Mouse (Mus musculus) T-helper 2 cell (primary cell): ENCODE measurements at regions not wholly inside any gene's neighbourhood (a gene's known extent, or its start where the extent isn't known, plus 50 kb on each side); places are given as distances from the start of the nearest gene placed in this dataset.

Experiments used
- in situ Hi-C: fragments of 300-600 bp; cut with MboI, MseI; formaldehyde crosslinking; loops from one replicate; pipeline ENCODE4 v1.15.1; 2025; ENCODE audit warnings: high pct_unique_total_duplicates

DNA sequence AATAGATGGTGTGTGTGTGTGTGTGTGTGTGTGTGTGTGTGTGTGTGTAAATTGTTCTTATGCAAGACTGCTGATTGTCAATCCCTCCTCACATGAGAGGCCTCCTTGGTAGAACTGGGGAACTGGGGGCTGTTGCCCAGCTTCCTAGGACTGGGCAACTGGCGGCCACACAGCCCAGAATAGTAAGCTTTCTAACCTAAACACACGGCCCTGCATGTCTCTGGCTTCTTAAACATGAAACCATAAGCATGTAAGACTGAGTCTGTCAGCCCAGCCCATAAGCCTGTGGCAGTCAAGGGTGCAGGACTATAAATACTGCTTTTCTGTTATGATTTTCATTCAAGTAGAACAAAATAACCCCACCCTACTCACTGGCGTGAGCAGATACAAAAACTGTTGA is 60.7 kb downstream of the Ifng start:
- in situ Hi-C loops = no loop called here

DNA sequence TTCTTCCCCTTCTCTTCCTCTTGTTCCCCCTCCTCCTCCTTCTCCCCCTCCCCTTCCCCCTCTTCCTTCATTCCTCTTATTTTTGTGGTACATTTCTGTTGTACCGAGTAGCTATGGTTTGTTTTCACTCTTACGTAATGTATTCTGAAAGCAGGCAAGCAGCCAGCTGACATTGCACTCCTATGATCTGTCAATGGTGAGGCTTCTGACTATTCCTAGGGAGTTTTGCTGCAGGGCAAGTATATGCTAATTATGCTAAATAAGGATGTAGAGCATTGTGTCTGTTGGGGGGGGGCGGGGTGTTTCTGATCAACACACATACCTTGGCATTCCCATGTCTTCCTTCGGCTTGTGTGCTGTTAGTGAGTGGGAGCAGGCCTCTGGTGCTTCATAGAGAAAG is 64.0 kb downstream of the Ifng start:
- in situ Hi-C loops = no loop called here

DNA sequence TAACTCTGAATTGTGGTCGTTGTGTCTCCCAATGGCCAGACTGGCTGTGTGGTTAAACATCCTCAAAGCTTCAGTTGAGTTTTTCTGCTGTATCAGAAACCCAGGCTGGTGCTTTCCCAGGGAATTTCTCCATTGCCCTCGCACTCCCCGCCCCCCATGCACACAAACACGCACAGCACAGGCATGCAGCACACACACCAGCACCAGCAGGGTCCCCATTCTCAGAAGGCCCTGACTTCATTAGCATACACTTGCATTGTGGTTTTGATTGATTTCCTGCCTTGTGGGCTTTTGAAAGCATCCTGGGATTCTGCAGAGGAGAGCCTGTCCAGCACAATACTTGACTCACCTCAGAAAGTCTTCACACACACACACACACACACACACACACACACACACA is 65.3 kb downstream of the Ifng start:
- in situ Hi-C loops = no loop called here

DNA sequence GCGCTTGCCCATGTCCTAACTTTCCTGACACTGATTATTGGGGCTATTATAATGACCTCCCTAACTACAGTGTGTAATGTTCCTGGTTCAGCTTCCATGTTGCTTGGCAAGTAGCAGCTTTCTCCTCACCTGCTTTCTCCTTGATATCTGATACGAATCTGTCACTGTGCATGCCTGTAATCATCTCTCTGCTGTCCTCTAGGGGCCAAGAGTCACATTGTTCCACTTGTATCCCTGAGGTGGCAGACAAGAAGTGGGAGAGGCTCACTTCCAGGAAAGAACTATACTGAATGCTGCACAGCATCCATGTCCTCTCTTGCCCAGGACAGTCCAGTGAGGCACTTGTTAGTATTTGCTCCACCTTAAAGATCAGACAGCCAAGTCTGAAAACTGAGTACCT is 66.8 kb downstream of the Ifng start:
- in situ Hi-C loops = no loop called here

DNA sequence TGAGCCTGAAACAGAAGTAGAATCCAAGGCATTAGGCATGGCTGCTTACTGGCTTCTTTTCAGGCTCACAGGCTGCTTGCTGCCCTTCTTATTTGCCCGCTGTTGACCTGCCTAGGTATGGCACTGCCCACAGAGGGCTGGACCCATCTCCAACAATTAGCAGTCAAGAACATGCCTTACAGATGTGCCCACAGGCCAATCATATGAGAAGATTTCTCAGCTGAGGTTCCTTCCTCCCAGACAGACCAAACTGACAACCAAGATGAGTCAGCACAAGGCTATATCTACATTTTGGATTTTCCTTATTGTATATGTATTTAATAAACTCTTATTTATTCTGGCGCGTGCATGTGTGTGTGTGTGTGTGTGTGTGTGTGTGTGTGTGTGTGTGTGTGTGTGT is 76.0 kb downstream of the Ifng start:
- in situ Hi-C loops = loop anchor here (10.0 kb wide), 1 partner anchor 472 kb away; no protein-coding TSS in a partner anchor

DNA sequence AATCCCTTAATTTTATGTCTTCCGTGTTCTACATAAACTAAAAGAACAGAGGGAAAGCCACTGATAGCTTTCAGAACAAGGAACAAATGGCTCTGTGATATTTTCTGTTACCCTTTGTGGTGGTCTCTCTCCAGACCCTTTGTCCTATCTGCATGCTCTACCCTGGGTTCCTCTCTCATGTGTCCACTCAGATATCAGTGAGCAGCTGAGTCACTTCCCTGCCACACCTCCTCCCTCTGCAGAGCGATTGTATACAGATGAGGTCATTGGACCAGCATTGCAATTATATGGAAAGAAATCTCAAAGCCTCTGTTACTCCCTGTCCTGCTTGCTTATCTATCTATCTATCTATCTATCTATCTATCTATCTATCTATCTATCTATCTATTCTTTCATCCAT is 77.1 kb downstream of the Ifng start:
- in situ Hi-C loops = loop anchor here (10.0 kb wide), 1 partner anchor 473 kb away; no protein-coding TSS in a partner anchor

DNA sequence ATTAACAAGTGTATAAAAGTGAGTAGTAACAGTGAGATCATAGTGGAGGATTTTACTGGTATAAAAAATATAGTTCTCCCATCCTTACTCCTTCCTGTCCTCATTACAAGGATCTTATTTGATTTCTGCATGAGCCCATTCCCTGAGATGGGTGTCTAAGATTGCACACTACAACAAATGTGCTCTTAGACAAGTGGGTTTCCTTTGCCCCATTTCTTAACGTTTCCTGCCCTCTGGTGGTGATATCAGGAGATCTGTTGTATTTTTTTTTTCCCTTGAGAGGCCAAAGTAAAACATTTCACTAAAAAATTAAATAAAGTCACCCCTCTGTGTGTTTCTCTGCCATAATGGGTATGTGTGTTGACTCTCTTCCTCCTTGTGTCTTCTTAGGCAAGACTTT is 105.1 kb downstream of the Ifng start:
- in situ Hi-C loops = no loop called here

DNA sequence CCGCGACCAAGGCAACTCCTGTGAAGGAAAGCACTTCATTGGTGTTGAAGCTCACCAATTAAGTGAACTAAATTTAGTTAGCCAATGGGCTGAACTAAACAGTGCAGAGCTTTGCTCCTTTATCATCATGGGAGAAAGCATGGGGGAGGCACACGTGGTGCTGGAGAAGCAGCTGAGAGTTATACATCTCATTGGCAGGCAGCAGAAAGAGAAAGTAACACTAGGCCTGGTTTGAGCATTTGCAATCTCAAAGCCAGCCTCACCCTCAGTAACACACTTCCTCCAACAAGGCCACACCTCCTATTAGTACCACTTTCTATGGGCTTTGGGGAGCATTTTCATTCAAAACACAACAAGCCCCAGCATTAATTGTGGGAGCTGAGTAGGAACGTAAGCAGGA is 109.4 kb downstream of the Ifng start:
- in situ Hi-C loops = no loop called here

DNA sequence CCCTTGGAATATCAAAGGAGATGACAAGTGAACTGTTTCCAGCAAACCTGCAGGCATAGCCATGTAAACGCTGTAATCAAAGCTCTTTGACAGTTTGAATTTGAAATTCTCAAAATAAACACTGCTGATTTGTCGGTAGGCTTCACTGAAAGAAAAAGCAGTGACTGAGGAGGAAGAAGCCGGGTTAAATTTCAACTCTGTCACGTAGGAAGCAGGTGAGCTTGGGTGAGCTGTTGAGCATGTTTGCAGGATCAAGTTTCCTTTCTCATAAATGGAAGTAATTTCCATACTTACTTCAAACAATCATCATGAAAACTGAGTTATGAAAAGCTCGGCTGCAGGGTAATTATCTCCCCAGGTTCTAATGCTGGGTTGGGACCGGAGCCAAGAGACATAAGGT is 118.0 kb downstream of the Ifng start:
- in situ Hi-C loops = no loop called here

DNA sequence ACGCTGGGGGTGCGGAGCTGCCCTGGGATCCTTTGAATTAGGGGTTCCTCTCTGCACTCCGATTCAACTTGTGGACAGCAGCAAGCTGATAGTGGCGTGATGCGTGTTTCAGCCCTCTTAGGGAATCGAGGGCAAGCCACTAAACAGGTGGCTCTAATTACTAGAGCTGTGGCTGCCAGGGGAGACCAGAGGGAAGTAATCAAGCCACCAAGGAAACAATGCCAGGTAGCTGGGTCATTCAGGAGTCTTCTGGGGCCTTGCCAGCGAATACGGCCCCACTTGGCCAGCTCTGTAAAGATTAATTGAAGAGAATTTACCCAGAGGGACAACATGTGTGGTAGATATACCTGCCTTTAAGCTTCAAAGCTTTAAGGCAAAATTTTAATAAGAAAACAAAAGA is 123.2 kb downstream of the Ifng start:
- in situ Hi-C loops = no loop called here

DNA sequence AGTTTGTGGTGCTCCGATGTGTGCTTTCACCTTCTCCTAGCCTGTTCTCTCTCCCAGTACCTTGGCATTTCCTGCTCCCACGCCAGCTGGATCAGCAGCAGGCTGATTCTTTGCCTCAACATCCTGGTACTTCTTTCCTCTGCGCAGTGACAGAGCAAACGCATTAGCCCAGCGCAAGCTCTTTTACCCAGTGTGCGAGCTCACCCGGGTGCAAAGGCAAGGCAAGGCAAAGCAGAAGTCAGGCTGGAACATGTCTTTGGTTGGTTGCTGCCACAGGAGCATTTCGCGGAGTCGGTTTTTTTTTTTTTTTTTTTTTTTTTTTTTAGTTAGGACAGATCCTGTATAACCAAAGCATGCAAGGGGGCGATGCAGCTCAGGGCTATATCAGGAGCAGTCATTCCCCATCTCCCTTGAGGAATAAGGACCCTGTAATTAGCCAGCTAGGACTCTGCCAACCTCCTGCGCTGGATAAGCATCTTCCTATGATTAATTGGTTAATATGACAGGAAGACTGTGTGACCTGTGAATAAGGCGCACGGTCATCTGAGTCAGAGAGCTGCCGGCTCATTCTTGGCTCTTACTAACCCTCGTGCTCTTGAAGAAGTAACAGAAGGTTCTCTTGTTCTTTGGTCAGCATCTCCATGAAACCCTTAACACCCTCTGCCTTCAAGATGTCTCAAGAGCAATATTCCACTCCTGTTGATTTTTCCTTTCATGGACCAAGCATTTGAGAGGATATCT is 123.9 kb downstream of the Ifng start:
- in situ Hi-C loops = no loop called here

DNA sequence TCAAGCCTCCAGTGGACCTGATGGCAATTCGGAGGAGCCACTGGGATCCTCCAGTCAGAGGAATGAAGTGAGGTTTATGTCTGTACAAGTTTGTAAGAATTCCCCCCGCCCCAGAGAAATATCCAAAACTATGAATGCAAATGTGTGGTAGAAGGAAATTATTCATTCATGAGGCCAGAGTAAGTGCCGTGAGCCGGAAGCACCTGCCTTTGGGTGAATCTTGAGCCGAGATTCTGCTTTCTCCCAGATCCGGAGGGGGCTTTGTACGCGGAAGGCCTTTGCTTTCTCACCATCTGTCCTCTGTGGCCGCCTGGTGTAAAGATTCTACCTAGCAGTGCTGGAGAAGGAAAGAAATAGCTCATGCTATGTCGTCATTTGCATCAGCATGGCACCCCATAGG is 127.8 kb downstream of the Ifng start:
- in situ Hi-C loops = no loop called here

DNA sequence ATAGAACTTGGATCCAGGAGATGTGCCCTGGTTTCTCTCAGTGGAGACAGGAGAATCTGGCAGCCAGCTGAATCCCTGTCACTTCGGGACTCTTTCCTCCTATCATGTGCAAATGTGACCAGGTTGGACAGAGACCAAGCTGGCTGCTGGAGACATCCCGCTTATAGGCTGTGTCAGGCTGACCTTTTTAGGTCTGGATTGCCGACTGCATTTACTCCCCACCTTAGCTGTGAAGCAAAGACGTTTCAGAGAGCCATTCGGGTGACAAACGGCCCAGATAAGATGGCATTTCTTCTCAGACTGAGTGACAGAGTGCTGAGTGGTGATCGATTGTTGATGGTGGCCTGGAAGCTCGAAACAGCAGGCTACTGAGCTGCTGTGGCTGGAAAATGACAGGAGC is 128.6 kb downstream of the Ifng start:
- in situ Hi-C loops = no loop called here

DNA sequence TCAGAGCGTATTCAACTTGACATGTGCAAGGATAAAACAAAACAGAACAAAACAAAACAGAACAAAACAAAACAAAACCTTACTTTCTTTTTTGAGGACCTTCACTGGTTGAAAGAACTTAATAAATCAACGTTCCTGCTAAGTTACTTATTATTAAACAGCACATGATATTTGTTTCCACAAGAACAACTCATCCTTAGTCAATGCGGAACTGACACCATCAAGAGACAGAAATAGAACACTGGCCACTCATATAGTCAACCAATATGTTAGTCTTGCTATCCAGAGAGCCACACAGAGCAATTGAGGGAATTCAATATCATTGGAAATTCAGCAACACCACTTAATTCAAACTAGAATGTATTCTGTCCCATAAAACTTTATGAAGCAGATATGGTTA is 132.4 kb downstream of the Ifng start:
- in situ Hi-C loops = no loop called here

DNA sequence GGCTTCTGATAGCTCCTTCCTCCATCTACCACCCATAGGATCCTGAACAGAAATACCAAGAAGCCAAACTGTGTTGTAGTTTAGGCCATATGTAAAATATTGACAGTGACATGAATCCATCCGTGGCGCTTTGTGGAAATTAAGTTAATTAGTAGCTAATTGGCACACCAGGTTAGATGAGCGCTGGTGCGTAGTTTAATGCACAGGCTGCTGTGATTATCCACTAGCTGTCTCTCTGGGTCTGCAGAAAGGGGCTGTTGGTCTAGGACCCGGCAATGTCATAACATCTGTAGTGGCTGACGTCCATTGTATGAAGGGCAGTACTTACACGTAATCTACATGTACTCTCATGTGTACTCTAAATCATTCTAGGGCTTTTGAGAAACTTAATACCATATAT is 134.7 kb downstream of the Ifng start:
- in situ Hi-C loops = no loop called here

DNA sequence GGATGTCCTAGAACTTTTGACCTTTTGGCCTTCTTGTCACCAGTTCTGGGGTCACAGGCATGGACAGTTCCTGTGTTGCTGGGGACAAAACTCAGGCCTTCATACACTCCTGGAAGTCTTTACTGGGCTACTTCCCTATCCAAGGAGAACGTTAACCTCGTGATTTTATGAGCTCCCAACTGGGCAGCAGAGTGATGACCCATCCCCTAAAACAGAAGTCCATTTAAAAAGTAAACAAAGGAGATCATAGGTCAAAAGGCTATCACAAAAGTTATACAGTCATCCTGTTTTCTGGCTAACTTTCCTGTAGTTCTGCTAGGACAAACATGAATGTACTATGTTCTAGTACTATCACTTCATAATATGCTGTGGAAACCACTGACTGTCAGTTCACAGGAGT is 140.5 kb downstream of the Ifng start:
- in situ Hi-C loops = no loop called here

DNA sequence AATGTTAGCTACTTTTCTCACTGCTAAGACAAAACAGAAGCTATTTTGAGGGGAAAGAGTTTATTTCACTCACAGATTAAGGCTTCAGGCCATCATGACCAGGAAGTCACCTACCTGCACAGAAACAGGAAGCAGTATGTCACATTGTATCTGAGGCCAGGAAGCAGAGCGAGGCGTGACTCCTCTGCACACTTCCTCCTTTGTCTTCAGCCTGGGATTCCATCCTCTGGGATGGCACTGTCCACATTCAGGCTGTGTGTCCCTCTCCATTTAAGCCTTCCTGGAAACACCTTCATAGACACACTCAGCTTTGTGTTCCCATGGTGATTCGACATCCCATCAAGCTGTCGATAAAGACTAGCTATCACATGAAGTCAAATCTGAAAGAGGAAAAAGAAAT is 145.0 kb downstream of the Ifng start:
- in situ Hi-C loops = no loop called here

DNA sequence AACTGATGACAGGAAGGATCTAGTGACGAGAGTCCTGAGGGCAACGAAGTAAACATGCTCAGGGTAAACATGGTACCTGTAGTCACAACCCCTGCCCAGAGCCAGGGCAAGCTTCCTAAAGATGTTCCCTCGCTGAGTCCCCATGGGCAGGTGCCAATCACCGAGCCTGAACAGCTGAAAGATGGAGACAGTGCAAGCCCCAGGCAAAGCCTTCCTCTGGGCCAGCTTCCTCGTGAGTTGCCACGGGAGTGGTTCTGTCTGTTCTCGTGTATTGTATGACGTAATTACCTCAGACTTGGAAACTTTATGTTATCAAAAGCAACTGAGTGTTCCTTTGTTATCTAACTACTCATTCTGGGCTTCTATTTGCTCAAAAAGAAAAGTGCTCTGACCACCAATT is 147.4 kb downstream of the Ifng start:
- in situ Hi-C loops = no loop called here

DNA sequence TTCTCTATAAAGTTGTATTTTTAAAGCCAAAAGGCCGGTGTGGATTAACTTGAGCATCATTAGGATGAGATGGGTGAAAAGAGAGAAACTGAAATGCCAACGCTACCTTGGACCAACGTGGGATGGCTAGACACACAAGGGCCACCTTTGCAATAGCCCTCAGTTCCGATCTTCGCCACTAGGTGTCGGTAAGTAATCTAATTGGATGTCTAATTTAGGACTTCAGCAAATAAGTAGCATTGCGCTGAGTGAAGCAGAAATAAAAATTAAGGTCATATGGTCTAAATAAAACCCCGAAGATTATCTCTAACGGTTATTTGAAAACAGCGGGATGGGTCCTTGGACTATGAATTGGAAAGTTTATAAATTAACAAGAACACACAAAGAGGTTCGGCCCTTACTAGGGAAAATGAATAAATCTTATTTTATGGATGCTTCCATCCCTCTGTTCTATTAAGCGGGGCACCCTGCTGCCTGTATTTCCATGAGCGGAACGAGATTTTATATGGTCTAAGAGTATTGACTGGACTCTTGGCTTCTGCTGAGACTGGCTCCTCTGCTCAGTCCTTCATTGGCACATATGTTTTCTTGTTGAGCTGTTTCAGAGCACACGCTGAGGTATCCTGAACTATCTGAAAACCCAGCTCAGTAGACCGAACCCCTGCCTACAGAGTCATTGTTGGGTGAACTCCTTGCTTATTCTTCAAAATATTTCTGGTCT is 152.0 kb downstream of the Ifng start:
- in situ Hi-C loops = no loop called here

DNA sequence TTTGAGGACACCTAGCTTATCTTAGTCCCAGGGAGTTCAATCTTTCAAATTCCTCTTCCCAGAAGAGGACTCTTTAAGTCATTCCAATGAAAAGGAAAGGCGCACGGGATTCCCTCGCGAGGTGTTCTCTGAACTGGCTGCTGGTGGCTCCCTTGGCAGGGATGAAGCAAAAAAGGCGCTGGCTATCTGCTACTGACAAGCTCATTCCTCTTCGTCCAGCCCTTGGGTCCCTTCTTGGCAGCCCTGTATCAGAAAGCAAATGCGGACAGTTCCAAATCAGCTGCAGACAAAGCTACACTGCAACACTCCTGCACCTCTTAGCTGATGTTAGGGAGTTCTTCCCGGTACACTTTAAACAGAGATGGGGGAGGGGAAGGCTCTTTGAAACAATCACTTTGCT is 155.4 kb downstream of the Ifng start:
- in situ Hi-C loops = no loop called here

DNA sequence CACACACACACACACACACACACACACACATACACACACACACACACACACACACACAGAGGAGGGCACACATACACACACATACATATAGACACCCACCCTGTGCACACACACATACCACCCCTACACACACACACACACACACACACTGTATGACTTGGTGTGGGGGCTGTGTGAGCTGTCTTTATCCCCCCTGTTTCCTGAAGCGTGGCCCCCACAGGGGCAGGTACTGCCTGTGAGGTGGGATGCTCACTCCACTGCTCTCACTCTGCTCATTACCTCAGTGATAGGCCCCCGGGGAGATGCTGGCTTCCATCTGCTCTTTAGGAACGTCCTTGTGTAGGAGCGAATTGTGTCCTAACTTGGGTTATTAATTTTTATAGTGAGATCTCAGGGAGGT is 157.7 kb downstream of the Ifng start:
- in situ Hi-C loops = no loop called here

DNA sequence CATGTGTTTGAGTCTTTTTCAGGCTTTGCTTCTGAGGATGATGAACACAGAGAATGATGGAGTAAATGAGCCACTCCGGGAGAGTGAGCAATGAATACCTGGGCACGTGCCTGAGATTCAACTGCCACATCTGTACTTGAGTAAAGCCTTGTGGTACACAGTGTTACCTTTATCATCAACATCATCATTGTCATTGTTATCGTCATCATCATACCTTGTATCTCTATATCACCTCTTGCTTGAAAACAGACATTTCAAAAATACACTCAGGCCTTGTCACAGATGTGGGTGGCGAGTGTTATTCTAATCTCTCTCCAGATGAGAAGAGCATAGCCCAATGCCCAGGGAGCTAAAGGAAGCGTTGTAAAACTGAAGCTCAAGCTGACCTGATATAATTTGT is 158.4 kb downstream of the Ifng start:
- in situ Hi-C loops = no loop called here

DNA sequence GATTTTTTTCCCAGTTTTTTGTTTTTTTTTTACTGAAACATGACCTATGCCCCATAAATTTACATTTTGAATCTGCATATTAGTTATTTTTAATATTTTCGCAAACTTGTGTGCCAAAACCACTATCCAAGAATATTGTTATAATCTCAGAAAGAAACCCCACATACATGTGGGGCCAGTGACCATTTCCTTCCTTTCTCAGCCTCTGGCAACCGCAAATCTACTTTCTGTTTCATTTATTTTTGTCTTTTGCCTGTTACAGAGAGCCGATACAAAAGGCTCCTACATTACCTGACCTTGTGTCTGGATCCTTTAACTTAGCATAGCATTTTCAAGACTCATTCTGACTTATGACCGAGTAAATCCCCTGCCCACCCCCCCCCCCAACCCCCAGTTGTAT is 158.8 kb downstream of the Ifng start:
- in situ Hi-C loops = no loop called here

DNA sequence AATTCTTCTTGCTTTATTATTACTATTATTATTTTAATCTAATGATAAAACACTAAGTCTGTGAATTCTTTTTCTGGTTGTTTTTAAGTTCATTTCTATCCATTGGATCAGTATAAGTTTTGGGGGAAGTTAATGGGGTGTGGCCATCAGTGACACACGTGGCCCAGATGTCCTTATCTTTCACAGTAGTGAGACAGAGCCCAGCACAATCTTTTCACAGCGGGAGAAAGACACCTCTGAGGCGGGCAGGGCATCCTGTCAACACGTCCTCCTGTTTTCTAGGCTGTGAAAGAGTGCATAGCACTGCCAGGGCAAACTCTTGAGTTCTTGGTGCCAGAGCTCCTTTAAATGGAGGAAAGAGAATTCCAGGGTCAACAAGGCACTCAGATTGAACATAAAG is 162.1 kb downstream of the Ifng start:
- in situ Hi-C loops = no loop called here
